Mouse (Mus musculus) midbrain, embryonic 14.5 days (tissue): ENCODE results near the gene Gm20388. TPM values are rescaled to one million over a fixed set of nuclear protein-coding genes. Genes with fewer than 3 reads are reported as not detected.

Source experiments
- ATAC-seq: fragments of 200-750 bp; cut with Nextera tagmentation; 2 replicates; pipeline ENCODE4 v1.8.0; 2017; ENCODE audit warnings: moderate number of reproducible peaks, moderate library complexity; ENCODE audit not compliant: low FRiP score, low TSS enrichment
- DNase-seq: peaks from one replicate; pipeline ENCODE4 v3.0.0-alpha.2; 2015
- H3K27ac ChIP-seq: fragments of 300-500 bp; sonication (generic); replicated peaks from 2 replicates; pipeline ENCODE4 v1.5.1; 2014; ENCODE audit warnings: mild to moderate bottlenecking, low read depth, low read length, moderate library complexity
- H3K27me3 ChIP-seq: fragments of 300-500 bp; sonication (generic); 2 replicates; pipeline ENCODE4 v1.6.1; 2014; ENCODE audit warnings: low read length, control low read depth, mixed read lengths; ENCODE audit not compliant: control insufficient read depth, insufficient read depth
- H3K36me3 ChIP-seq: fragments of 300-500 bp; sonication (generic); 2 replicates; pipeline ENCODE4 v1.6.1; 2014; ENCODE audit warnings: low read length, control low read depth; ENCODE audit not compliant: control insufficient read depth, insufficient read depth
- H3K4me1 ChIP-seq: fragments of 300-500 bp; sonication (generic); 2 replicates; pipeline ENCODE4 v1.6.1; 2014; ENCODE audit warnings: mild to moderate bottlenecking, antibody characterized with exemption, low read length, control low read depth; ENCODE audit not compliant: control insufficient read depth, insufficient read depth
- H3K4me2 ChIP-seq: fragments of 300-500 bp; sonication (generic); 2 replicates; pipeline ENCODE4 v1.6.1; 2014; ENCODE audit warnings: mild to moderate bottlenecking, low read length, moderate library complexity
- H3K4me3 ChIP-seq: fragments of 300-500 bp; sonication (generic); replicated peaks from 2 replicates; pipeline ENCODE4 v1.5.1; 2014; ENCODE audit warnings: low read depth, low read length
- H3K9ac ChIP-seq: fragments of 300-500 bp; sonication (generic); replicated peaks from 2 replicates; pipeline ENCODE4 v1.6.1; 2014; ENCODE audit warnings: mild to moderate bottlenecking, low read length, moderate library complexity
- H3K9me3 ChIP-seq: fragments of 300-500 bp; sonication (generic); 2 replicates; pipeline ENCODE4 v1.6.1; 2016; ENCODE audit warnings: low read length, control low read depth, mixed read lengths; ENCODE audit not compliant: control insufficient read depth
- WGBS: fragments of 180-500 bp; shearing (Covaris S2); extraction: QIAGEN DNeasy Blood & Tissue Kit; methylation state at CpG from one replicate; pipeline ENCODE4 v1.1.7; 2014; 5-methylcytosine and 5-hydroxymethylcytosine counted together
- polyA plus RNA-seq: library from polyadenylated mRNA; unstranded; fragments of >200 nt; fragmentation: Nextera tagmentation; extraction: Ambion mirVana; gene quantifications from 2 replicates; pipeline ENCODE4 v1.2.1, GENCODE M21; 2014

The Gm20388 gene
- polyA plus RNA-seq, 1 experiment from 2014 or later = 4.1 TPM

DNA sequence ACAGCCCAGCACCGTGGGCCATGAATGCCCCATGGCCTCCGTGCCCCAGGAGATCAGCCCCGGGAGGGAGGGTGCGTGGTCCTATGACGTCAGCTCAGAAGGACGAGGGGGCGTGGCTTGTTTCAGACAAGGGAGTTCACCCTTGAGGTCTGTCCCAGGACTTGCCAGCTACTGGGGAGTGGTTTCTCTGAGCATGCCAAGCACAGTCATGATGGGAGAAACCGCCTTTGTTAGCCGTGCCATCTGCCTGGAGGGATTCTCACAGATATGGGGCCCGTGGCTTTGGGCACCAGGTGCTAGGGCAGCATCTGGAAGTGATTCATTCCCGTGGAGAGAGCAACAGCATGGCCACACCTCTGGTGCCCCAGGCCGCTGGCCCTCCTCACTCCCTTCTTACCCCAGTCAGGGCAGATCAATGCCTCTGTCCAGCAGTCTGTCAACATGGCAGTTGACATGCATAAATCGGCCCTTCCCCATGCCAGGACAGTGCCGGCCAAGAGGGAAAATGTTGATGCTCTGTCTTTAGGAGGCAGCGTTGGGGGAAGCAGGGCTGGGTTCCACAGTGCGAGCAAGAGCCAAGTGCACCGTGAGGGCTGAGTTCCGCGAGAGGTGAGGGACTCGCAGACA, 2199.7 kb downstream of the Gm20388 start:
- Histone ChIP-seq H3K4me2 (no peak overlapping the region), H3K9me3 (no peaks in the 10 kb centered on the region), H3K9ac (no peak overlapping the region), H3K27ac (no peak overlapping the region), H3K4me1 (no peaks in the 10 kb centered on the region), H3K27me3 (no peaks in the 10 kb centered on the region), H3K4me3 (no peak overlapping the region), H3K36me3 (no peaks in the 10 kb centered on the region)
- 77% methylated on average over 20 of the region's 20 CpGs for WGBS
- no peak for ATAC-seq
- no peak for DNase-seq

DNA sequence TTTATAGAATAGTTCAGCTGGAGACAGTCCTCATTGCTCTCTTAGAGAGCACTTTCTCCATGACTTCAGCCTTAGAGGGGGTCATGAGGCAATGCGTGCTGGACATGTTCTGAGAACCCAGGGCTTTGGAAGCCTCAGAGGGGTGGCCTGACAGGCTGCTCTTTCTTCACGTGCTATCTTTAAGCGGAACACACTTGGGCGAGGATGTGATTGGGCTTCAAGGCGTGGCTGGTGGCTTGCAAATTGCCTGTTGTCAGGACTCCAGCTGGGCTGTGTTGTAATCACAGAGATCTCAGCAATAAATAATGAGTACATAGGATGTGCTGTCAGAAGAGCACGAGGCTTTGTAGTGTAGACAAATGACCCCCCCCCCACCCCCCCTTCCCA, 2200.2 kb downstream of the Gm20388 start:
- Histone ChIP-seq H3K4me2 (no peak overlapping the region), H3K4me1 (no peaks in the 10 kb centered on the region), H3K36me3 (no peaks in the 10 kb centered on the region), H3K27ac (no peak overlapping the region), H3K4me3 (no peak overlapping the region), H3K9me3 (no peaks in the 10 kb centered on the region), H3K9ac (no peak overlapping the region), H3K27me3 (no peaks in the 10 kb centered on the region)
- ATAC-seq = no peak
- no peak for DNase-seq
- 71% methylated on average over 6 of the region's 6 CpGs for whole genome bisulfite sequencing

DNA sequence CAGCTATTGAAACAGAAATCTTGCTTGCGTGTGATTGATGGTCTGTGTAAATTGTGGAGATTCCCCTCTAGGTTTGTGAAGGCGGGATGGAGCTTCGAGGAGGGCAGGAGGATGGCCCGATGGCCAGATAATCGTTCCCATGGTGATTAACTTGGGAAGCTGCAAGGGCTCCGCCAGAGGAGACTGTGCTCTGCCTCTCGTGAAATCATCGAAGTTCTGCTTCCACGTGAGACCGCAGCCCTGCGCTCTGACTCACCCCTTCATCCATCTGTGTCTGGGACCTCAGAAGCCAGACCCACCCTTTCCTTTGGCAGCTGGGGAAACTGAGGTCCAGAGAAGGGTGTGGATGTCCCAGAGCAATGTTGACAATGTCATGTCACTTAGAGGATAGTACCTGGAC, 2201.1 kb downstream of the Gm20388 start:
- no peak overlapping the region for H3K4me3 ChIP-seq
- H3K27ac ChIP-seq = no peak overlapping the region
- H3K27me3 ChIP-seq = no peaks in the 10 kb centered on the region
- ATAC-seq = no peak
- no peak overlapping the region for H3K4me2 ChIP-seq
- H3K36me3 ChIP-seq = no peaks in the 10 kb centered on the region
- DNase-seq = no peak
- H3K4me1 ChIP-seq = no peaks in the 10 kb centered on the region
- WGBS = 64% methylated on average over 11 of the region's 11 CpGs
- no peak overlapping the region for H3K9ac ChIP-seq
- H3K9me3 ChIP-seq = no peaks in the 10 kb centered on the region

DNA sequence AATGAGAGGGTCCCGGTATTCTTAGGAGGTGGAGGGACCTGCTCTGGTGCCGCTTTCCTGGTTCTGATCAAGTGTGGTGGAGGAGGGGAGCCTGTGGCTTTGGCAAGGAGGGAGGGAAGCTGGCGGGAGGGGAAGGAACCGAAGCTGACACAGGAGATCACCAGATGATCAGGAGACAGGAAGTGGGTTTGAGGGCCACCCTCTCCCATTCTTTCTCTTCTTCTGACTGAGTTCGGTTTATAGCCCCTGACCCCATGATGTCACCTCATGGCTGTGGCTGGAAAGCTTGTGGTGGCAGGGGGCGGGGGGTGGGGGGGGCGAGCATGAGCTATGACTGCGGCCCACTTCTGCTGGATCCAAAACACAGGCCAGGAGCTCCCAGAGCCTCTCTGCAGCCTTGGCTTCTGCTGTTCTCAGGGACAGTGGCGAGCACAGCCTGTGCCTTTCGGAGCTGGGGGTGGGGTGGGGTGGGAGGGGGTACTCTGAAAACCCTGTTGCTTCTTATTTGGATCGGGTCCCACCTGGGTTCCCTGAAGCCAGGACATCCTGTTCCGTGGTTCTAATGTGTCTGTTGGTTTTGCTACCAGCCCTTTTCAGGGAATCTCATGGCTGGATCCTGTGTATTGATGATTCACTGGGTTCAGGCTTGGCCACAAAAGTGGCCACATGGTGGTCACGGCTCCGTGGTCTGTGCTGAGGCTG, 2201.8 kb downstream of the Gm20388 start:
- WGBS = 80% methylated on average over 14 of the region's 14 CpGs
- Histone ChIP-seq H3K9ac (no peak overlapping the region), H3K9me3 (no peaks in the 10 kb centered on the region), H3K4me1 (no peaks in the 10 kb centered on the region), H3K27ac (no peak overlapping the region), H3K36me3 (no peaks in the 10 kb centered on the region), H3K27me3 (no peaks in the 10 kb centered on the region), H3K4me3 (no peak overlapping the region), H3K4me2 (no peak overlapping the region)
- DNase-seq (no peak), ATAC-seq (no peak)

DNA sequence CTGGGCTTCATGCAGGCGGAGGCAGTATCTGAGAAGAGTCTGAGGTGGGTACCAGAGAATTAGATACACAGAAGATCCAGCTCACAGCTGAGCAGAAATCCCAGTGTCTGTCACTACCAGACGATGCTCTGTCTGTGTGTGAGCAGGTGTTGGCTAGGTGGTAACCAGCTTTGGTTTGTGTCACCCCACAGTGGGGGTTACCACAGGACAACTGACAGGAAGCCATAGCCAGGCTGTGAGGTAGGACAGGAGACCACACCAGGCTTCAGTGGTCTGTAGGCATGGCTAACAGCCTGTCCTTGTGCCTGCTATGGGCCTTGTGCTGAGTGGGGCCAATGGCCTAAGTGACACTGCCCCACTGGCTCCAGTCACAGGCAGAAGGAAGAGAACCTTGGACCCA, 2204.2 kb downstream of the Gm20388 start:
- Histone ChIP-seq H3K4me2 (no peak overlapping the region), H3K27me3 (no peaks in the 10 kb centered on the region), H3K9me3 (no peaks in the 10 kb centered on the region), H3K9ac (no peak overlapping the region), H3K36me3 (no peaks in the 10 kb centered on the region), H3K4me1 (no peaks in the 10 kb centered on the region), H3K4me3 (no peak overlapping the region), H3K27ac (no peak overlapping the region)
- no peak for ATAC-seq
- DNase-seq = no peak
- 82% methylated on average over 2 of the region's 2 CpGs for WGBS

DNA sequence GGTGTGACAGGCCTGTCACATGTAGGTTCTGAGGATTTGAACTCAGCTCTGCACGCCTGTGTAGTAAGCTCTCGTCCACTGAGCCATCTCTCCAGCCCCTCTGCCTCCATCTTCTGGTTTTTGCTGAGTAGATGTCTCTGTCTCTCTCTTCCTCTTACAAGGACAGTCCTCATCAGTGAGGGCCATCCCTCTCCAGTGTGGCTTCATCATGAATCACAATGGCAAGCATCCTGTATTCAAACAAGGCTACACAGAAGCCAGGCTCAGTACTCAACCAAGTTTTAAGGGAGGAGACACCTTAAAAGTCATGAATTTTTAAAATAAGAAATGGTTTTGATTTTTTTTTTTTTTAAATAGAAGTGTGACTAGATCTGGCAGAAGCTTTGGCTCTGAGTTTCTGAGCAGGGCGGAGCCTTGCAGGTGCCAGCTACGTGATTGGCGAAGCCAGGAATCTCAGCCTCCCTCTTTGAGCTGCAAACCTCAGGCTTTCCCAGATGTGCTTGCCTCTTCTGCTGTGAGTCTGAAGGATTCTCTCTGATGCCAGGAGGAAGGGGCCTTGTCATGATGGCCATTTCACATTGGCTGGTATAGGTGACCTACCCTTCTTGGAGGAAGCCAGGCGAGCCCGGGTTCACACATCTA, 2206.2 kb downstream of the Gm20388 start:
- no peaks in the 10 kb centered on the region for H3K4me1 ChIP-seq
- H3K27ac ChIP-seq = no peak overlapping the region
- H3K4me3 ChIP-seq = no peak overlapping the region
- 90% methylated on average over 7 of the region's 7 CpGs for WGBS
- DNase-seq (no peak), ATAC-seq (no peak)
- H3K36me3 ChIP-seq = no peaks in the 10 kb centered on the region
- H3K9me3 ChIP-seq = no peaks in the 10 kb centered on the region
- no peaks in the 10 kb centered on the region for H3K27me3 ChIP-seq
- no peak overlapping the region for H3K4me2 ChIP-seq
- H3K9ac ChIP-seq = no peak overlapping the region

DNA sequence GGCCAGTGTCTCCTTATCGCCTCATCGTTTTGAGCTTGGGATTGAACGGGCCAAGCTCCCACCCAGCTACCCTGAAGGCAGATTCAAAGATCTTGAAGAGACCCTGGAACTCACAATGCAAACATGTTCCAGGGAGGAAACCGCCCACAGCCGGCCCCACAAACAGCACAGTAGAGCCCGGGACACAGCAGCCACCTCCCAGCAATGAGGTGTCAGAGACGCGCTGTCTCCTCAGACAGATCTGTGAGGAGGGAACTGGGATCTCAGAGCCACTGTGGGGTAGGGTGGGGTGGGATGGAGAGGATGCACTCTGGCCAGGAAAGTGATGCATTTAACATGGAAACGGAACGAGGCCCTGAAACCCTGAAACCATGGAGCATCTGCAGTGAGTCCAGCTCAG, 2207.5 kb downstream of the Gm20388 start:
- 87% methylated on average over 10 of the region's 10 CpGs for WGBS
- no peaks in the 10 kb centered on the region for H3K4me1 ChIP-seq
- DNase-seq (no peak), ATAC-seq (no peak)
- no peaks in the 10 kb centered on the region for H3K27me3 ChIP-seq
- H3K36me3 ChIP-seq = no peaks in the 10 kb centered on the region
- H3K4me2 ChIP-seq = no peak overlapping the region
- H3K9me3 ChIP-seq = no peaks in the 10 kb centered on the region
- no peak overlapping the region for H3K4me3 ChIP-seq
- no peak overlapping the region for H3K9ac ChIP-seq
- H3K27ac ChIP-seq = no peak overlapping the region

DNA sequence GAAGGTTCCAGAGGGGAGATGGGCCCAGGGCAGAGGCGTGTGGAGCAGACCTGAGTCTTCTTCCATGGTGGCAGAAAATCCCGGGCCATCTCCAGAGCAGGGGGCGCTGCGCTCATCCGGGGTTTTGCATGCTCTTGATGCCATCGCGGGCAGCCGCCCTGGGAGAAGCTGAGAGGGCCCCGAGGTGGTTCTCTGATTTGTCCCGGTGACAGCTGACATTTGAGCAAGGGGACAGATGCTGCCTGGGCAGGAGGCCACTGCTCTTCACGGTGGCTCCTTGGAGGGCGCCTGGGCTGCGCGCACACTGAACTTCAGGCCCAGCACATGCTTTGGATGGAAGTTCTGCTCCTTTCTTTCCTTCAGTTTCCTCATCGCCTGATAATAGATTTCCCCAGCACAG, 2207.9 kb downstream of the Gm20388 start:
- Histone ChIP-seq H3K4me3 (no peak overlapping the region), H3K9ac (no peak overlapping the region), H3K9me3 (no peaks in the 10 kb centered on the region), H3K4me1 (no peaks in the 10 kb centered on the region), H3K27me3 (no peaks in the 10 kb centered on the region), H3K27ac (no peak overlapping the region), H3K36me3 (no peaks in the 10 kb centered on the region), H3K4me2 (no peak overlapping the region)
- ATAC-seq (no peak), DNase-seq (no peak)
- WGBS = 74% methylated on average over 15 of the region's 15 CpGs

DNA sequence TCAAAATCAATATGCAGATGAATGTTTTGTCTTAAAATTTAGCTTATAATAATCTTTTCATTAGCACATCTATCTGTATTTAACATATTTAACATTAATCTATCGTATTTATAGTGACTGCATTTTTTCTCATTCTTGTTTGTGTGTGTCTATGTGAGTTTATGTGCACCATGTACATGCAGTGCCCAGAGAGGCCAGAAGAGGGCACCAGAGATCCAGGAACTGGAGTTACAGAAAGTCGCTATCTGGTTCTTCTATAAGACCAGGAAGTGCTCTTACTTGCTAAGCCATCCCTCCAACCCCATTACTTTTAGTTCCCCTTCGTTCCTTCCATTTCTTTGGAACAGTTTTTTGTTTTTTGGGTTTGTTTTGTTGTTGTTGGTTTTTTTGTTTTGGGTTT, 2213.7 kb downstream of the Gm20388 start:
- no peaks in the 10 kb centered on the region for H3K36me3 ChIP-seq
- no peak overlapping the region for H3K27ac ChIP-seq
- 0 out of 2 replicates have a peak, but pooled peaks cover 2% of the 10 kb centered on the region for H3K9me3 ChIP-seq
- no peak overlapping the region for H3K4me2 ChIP-seq
- H3K9ac ChIP-seq = no peak overlapping the region
- WGBS = 91% methylated on average over 3 of the region's 3 CpGs
- DNase-seq (no peak), ATAC-seq (no peak)
- H3K4me3 ChIP-seq = no peak overlapping the region
- H3K27me3 ChIP-seq = no peaks in the 10 kb centered on the region
- H3K4me1 ChIP-seq = no peaks in the 10 kb centered on the region
